In the genomic region with DNA sequence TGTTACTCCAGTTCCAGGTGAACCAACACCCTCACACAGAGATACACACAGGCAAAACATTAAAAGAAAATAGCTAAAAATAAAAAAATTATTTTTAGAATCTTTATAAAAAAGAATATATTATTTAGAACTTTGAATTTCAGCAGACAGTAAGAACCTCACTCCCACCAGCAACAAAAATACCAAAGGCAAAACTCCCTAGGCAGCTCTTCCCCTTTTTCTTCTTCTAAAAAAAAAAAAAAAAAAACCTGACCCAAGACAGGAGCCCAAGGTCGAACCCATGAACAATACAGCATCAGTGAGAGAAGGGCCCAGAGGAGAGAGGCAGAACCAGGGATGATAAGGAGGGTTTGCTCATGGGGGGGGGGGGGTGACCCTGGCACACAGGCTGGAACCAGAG, we compare ENCODE assay signal across 32 mouse cellular contexts. TPM values are rescaled to one million over a fixed set of nuclear protein-coding genes. Genes with fewer than 3 reads are reported as not detected.
"Had no signal": no experiment of that assay in that cellular context is flagged by ENCODE, and none has a peak within 500 bp of the region (broad histone marks: within the 10 kb centered on the region; RNA-seq: fewer than 3 reads in every experiment).

No protein-coding gene starts in this region.

- H3K4me2 ChIP-seq: limb, embryonic 12.5 days; limb, embryonic 13.5 days; limb, embryonic 15.5 days; liver, embryonic 11.5 days; liver, embryonic 12.5 days; liver, embryonic 13.5 days; liver, embryonic 15.5 days; lung, embryonic 14.5 days; lung, embryonic 15.5 days; midbrain, embryonic 11.5 days; midbrain, embryonic 12.5 days; midbrain, embryonic 13.5 days; midbrain, embryonic 15.5 days had no signal

- H3K27ac ChIP-seq: limb, embryonic 10.5 days; limb, embryonic 12.5 days; limb, embryonic 13.5 days; limb, embryonic 15.5 days; liver, embryonic 12.5 days; liver, embryonic 13.5 days; liver, embryonic 14.5 days; liver, embryonic 15.5 days; lung, embryonic 15.5 days; macrophage; midbrain, embryonic 10.5 days; midbrain, embryonic 12.5 days; midbrain, embryonic 13.5 days; midbrain, embryonic 15.5 days had no signal

- DNase-seq: left cerebral cortex, postnatal 4 days; liver; liver, embryonic 13.5 days; liver, postnatal 0 days; lung, adult 18-20 months; lung, adult 2 months; lung, embryonic 14.5 days; lung, postnatal 10 days; lung, postnatal 14 days; lung, postnatal 36 days; lung, postnatal 4 days; midbrain, embryonic 14.5 days had no signal

- H3K9ac ChIP-seq: limb, embryonic 12.5 days; limb, embryonic 13.5 days; limb, embryonic 15.5 days; liver, embryonic 12.5 days; liver, embryonic 13.5 days; liver, embryonic 14.5 days; liver, embryonic 15.5 days; liver, postnatal 0 days; lung, embryonic 14.5 days; lung, embryonic 15.5 days; midbrain, embryonic 12.5 days; midbrain, embryonic 13.5 days; midbrain, embryonic 15.5 days had no signal

- H3K4me3 ChIP-seq: limb, embryonic 10.5 days; limb, embryonic 12.5 days; limb, embryonic 13.5 days; limb, embryonic 15.5 days; liver, embryonic 12.5 days; liver, embryonic 13.5 days; liver, embryonic 15.5 days; lung, embryonic 15.5 days; megakaryocyte, embryonic 14.5 days; midbrain, embryonic 10.5 days; midbrain, embryonic 12.5 days; midbrain, embryonic 13.5 days; midbrain, embryonic 15.5 days; myocyte had no signal

- H3K27me3 ChIP-seq: limb, embryonic 12.5 days; limb, embryonic 13.5 days; limb, embryonic 15.5 days; liver, embryonic 12.5 days; liver, embryonic 13.5 days; liver, embryonic 15.5 days; lung, embryonic 15.5 days; midbrain, embryonic 13.5 days; midbrain, embryonic 15.5 days had no signal

- ATAC-seq: liver, embryonic 12.5 days; liver, postnatal 0 days; lung, postnatal 0 days; midbrain, embryonic 13.5 days; midbrain, embryonic 15.5 days; midbrain, embryonic 16.5 days had no signal

- H3K4me1 ChIP-seq: midbrain, embryonic 12.5 days; midbrain, embryonic 13.5 days; midbrain, embryonic 15.5 days had no signal

- H3K9me3 ChIP-seq: limb, embryonic 10.5 days; limb, embryonic 12.5 days; limb, embryonic 13.5 days; limb, embryonic 15.5 days; liver, embryonic 12.5 days; liver, embryonic 13.5 days; liver, embryonic 15.5 days; lung, embryonic 15.5 days; megakaryocyte, embryonic 14.5 days; midbrain, embryonic 10.5 days; midbrain, embryonic 12.5 days; midbrain, embryonic 13.5 days; midbrain, embryonic 15.5 days had no signal

- H3K36me3 ChIP-seq: limb, embryonic 10.5 days; limb, embryonic 12.5 days; limb, embryonic 13.5 days; limb, embryonic 15.5 days; liver, embryonic 12.5 days; liver, embryonic 13.5 days; liver, embryonic 15.5 days; lung, embryonic 15.5 days; midbrain, embryonic 10.5 days; midbrain, embryonic 12.5 days; midbrain, embryonic 13.5 days; midbrain, embryonic 15.5 days had no signal

RNA-seq across cellular contexts. Expression of a gene that starts 33.5 kb away (rescaled TPM):
- total RNA-seq: megakaryocyte-erythroid progenitor cell, adult 5-6 weeks had no signal
